Mouse (Mus musculus) cerebellum, adult (tissue): ENCODE measurements around the gene Cux1.
"Not testable (repeated sequence)": the region's sequence is repeated elsewhere in the genome, so short reads cannot be mapped to it uniquely, and the experiment has no call there.

Source experiments
- ATAC-seq: cut with Nextera tagmentation; 2 replicates; pipeline ENCODE4 v1.9.2; 2017; ENCODE audit warnings: mild to moderate bottlenecking, moderate library complexity, mixed read lengths; ENCODE audit not compliant: insufficient number of reproducible peaks, low FRiP score, low TSS enrichment

Gene Cux1

DNA sequence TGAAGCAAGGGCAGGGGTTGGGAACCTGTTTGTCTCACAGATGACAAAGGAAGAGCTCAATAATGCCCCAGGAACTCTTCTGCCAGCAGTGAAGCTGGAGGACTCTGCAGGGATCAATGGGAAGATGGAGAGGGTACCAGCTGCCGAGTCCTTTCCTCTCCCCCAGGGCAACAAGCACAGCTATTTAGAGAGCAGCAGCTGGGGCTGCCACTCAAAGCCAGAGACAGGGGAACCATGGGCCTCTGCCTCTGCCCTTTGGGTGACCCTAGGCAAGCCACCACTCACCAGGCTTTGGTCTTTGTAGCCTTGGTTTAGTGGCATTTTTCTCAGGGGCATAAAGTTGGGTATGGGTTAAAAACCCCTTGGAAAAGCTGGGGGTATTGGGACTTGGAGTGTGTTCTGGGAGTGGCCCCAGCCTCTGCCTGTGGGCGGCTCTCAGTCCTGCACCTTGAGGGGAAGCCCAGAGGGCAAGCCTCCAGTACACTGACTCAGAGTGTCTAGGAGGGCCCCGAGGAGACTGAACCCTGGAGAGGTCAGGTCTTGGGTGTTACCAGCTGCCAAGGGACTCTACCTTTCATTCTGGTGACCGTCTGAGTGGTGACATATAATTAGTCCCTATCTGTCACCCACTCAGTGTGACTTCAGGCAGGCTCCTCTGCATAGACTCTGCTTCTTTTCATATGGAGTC, 336.8 kb downstream of the Cux1 start:
- ATAC-seq = no peak

DNA sequence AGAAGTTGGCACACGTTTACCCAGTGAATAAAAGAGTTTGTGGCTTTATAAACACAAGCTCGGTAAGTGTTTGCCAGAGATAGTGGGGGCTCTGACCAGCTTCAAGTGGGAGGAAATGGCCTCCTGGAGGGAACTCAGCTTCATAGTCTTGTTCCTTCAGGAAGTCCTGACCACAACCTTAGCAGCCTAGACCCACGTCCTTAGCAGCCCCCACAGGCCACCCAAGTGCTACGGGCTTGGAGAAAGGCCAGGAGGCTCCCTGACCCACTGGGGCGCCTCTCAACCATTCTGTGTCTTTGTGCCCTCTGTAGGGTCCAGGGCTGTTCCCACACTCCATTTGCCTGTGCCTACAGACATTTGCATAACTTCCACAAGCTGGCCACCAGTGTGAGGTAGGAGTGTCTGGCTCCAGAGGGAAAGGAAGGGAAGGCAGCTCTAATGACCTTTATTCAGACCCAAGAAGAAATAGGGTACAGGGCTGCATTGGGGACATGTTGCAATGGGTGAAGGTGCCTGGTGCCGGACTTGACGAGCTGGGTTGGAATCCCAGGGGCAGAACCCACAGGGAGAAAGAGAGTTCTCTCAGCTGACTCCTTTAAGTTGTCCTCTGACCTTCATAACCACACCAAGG, 340.9 kb downstream of the Cux1 start:
- no peak for ATAC-seq

DNA sequence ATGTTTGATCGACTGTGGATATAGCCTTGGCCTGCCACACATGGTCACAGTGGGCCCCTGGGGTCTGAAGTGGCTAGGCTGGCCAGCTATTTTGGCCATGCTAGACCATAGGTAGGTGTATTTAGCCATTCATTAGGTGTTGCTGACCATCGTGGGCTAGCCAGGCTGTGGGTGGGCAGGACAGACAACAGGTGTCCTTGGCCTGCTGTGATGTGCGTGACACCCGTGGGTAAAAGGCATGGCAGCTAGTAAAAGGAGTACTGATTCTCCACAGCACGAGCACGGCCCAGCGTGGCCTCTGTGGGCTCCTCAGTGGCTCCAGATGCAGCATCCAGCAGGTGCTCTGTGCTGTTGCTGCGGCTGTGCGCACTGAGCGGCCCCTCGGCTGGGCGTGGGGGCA, 348.7 kb downstream of the Cux1 start:
- no peak for ATAC-seq

GRCm38 (mm10) chr5:136217932-136218381, 349.3 kb downstream of the Cux1 start:
- no peak for ATAC-seq

- no peak for ATAC-seq
These were observed 350.2 kb downstream of the Cux1 start for GRCm38 (mm10) chr5:136217004-136217665.

DNA sequence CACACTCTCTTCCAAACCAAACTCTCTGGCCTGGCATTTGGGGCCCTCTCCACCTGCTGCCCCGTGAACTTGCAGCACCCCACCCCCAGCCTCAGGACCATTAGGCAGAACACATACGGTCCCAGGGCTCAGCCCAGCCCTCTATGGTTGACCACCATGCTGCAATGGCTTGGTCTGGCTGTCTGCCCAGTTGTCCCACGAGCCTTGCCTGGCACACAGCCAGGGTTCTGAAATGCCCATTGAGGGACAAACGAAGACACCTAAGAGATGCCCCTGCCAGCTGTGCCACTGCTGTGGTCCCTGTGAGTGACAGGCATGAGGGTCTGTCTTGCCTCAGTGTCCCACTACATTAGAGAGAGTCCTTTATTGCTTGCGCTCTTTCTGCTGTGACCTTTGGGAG, 351.3 kb downstream of the Cux1 start:
- no peak for ATAC-seq

DNA sequence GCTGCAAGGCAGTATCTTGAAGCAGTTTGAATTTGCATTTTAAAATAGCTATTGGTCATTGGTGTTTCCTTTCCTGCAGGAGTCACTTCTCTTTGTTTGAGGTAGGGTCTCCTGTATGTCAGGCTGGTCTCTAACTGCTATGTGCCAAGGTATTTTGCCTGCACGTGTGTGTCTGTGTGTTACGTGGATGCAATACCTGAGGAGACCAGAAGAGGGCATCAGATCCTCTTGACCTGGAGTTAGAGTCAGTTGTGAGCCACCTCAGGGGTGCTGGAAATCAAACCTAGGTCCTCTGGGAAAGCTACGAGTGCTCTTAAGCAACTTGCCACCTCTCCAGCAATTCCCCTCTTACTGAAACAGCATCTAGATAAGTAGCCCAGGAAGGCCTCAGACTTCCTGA, 352.1 kb downstream of the Cux1 start:
- ATAC-seq = no peak

DNA sequence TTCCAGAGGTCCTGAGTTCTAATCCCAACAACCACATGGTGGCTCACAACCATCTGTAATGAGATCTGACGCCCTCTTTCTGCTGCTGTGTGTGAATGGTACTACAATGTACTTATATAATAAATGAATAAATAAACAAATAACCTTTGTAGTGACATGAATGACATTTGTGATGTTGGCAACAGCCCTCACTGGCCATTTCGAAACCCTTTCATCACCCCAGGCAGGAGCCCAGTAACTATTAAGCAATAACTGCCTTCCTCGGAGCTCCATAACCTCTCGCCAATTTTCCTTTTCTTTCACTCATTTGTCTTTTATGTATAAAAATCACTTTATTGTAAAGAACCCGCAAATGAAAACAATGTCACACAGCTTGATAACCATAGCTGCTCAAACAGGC, 353.6 kb downstream of the Cux1 start:
- no peak for ATAC-seq

GRCm38 (mm10) chr5:136212716-136213115, 354.6 kb downstream of the Cux1 start:
- ATAC-seq = no peak

GRCm38 (mm10) chr5:136211341-136212102, 355.8 kb downstream of the Cux1 start:
- not testable (repeated sequence) for ATAC-seq

DNA sequence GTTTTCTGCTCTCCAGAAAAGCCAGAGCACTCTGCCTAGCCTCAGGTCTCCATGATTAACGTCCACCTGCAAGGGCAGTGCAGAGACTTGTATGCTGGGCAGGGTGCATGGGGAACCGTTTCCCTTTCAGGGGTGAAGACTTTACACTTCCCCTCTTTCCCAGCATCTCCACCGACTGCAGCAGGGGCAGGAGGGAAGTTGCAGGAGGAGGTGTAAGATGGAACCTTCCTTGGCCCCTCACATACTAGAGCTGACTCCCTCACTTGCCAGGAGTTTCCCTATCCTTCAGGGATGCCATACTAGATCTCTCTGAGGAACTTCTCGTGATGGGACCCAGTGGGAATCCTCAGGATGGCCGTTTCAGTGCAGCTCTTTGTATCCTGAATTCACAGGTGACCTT, 356.7 kb downstream of the Cux1 start:
- ATAC-seq = no peak

DNA sequence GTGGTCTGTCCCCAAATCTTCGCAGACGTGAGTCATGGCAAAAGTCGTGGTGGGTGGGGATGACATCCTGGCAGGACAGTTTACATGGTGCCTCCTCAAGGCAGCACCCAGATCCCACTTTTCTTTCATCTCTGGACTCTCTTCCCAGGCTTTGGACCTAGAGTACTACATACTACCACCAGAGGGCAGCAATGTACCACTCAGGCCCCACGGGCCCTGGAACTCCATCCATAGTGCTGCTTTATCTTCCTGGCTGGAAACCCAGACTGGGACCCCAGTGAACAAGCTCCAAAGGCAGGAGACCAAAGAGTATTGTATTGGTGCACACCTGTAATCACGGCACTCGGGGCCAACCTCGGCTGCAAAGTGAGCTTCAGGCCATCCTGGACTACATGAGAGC, 365.5 kb downstream of the Cux1 start:
- ATAC-seq = peak; percentile 62; the same call in 1 of the 2 replicates

DNA sequence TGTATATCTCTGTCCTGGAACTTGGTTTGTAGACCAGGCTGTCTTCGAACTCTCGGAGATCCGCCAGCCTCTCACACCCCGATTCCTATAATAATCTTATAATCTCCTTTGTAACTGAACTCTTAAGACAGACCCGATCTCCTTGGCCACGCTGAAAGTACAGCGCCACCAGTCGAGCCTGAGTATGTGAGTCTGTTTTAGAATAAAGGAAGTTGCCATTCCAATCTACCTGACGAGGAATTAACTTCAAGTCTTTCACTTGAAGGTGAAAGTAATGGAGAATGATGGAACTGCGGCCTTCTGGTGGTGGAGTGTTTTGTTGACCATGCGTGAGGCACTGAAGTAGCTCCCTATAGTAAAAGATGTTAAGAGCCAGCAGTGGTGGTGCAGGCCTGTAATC, 367.8 kb downstream of the Cux1 start:
- ATAC-seq = no peak

DNA sequence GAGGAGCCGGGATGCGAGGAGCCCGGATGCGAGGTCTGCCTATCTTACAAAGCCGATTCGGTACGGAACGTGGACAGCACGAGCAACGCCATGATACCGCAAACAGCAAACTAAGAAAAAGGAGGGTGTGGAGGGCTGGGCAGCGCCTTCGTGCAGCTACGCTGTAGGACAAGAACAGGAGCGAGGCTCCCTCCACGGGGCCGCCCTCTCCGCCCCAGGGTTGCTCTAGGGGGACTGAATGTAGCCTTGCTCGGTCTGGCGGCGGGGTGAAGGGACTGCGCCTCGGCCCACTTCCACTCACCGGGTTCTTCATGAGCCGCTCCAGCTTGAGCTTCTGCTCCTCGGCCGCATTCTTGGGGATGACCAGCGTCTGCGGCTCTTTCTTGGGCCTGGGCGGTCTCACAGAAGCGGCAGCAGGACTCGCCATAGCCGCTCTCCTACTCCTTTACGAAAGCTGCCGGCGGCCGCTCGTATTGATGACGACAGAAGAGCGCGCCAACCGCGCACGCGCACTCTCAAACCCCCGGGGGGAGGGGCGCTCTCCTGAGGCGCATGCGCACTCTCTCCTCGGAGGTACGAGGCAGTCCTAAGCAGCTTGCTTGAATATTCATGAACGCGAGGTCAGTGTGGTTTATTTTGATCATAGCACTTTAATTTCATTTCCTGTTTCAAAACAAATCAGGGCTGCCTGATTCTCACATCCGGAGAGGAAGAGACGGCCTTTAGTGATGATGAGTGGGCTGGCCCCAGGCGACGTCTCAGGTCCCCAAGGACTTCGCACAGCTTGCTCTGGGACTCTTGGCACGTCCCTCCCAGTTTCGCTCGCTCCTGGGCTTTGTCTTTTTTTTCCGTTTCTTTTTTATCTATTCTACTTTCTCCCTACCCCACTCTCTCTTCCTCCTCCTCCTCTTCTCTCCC, 368.6 kb downstream of the Cux1 start, which contains the start of gene Prkrip1:
Gene Prkrip1, minus strand, starts transcription at position 490 of the 918 bp plus-strand sequence.
- peak; percentile 70 for ATAC-seq
